Comparison of ENCODE assay signal across 20 mouse cellular contexts in genomic region chr6:4731675-4732074, GRCm38 (mm10). TPM values are rescaled to one million over a fixed set of nuclear protein-coding genes. Genes with fewer than 3 reads are reported as not detected.
"Had no signal": no experiment of that assay in that cellular context is flagged by ENCODE, and none has a peak within 500 bp of the region (broad histone marks: within the 10 kb centered on the region; RNA-seq: fewer than 3 reads in every experiment).

No protein-coding gene starts in this region.

- H3K4me1 ChIP-seq: neural tube, embryonic 15.5 days had no signal

- H3K36me3 ChIP-seq: midbrain, embryonic 12.5 days; neural tube, embryonic 13.5 days; neural tube, embryonic 15.5 days; stomach, embryonic 15.5 days had no signal

- H3K9ac ChIP-seq: lung, embryonic 14.5 days; midbrain, embryonic 12.5 days; neural tube, embryonic 13.5 days; neural tube, embryonic 15.5 days; stomach, embryonic 15.5 days had no signal

- ATAC-seq: midbrain, embryonic 16.5 days had no signal

- H3K27me3 ChIP-seq: midbrain, embryonic 12.5 days; neural tube, embryonic 13.5 days; neural tube, embryonic 15.5 days; stomach, embryonic 15.5 days had no signal

- DNase-seq: lung, adult 18-20 months; lung, embryonic 14.5 days; lung, postnatal 10 days; lung, postnatal 4 days; midbrain, embryonic 14.5 days; retina, postnatal 1 day; right cerebral cortex, adult 18-20 months; right cerebral cortex, postnatal 14 days; thymus, adult 2 months; thymus, postnatal 25 days; thymus, postnatal 4 days had no signal

- H3K4me2 ChIP-seq: lung, embryonic 14.5 days; midbrain, embryonic 12.5 days; neural tube, embryonic 13.5 days; neural tube, embryonic 15.5 days; stomach, embryonic 15.5 days had no signal

- H3K4me3 ChIP-seq: midbrain, embryonic 10.5 days; midbrain, embryonic 12.5 days; myocyte; neural tube, embryonic 13.5 days; neural tube, embryonic 15.5 days; stomach, embryonic 15.5 days had no signal

- H3K27ac ChIP-seq: midbrain, embryonic 10.5 days; midbrain, embryonic 12.5 days; neural tube, embryonic 13.5 days; neural tube, embryonic 15.5 days; stomach, embryonic 15.5 days; stomach, postnatal 0 days had no signal

- H3K9me3 ChIP-seq: midbrain, embryonic 10.5 days; midbrain, embryonic 12.5 days; neural tube, embryonic 13.5 days; neural tube, embryonic 15.5 days; stomach, embryonic 15.5 days had no signal

RNA-seq across cellular contexts. Expression of gene Sgce, which starts 15.3 kb away (rescaled TPM):
- total RNA-seq: megakaryocyte, adult 5-6 weeks had no signal

RNA-seq across cellular contexts. Expression of gene Peg10, which starts 15.4 kb away (rescaled TPM):
- total RNA-seq: megakaryocyte, adult 5-6 weeks had no signal
